Mouse (Mus musculus) fat pad, adult 2 months (tissue): ENCODE data around the gene L1td1.

Experiments
- DNase-seq: peaks from one replicate; pipeline ENCODE4 v3.0.0-alpha.2; 2011; ENCODE audit warnings: low read depth, low spot score; ENCODE audit errors: extremely low read depth

L1td1 gene

DNA sequence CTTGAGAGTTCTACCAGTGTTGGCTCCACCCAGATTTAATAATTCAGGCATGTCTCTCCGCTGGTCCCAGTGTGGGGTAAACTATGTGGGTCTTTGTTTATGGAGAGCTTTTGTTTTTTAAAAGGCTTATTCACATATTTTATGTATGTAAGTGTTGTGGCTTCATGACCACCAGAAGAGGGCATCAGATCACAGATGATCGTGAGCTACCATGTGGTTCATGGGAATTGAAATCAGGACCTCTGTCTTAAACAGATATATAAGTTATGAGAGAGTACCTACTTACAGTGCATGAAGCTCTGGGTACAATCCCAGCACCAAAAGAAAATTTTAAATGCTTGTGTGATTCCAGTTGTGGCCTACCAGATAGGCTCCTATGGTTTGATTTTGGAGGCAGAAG lies 13.2 kb downstream of the L1td1 start:
- DNase-seq = no peak

DNA sequence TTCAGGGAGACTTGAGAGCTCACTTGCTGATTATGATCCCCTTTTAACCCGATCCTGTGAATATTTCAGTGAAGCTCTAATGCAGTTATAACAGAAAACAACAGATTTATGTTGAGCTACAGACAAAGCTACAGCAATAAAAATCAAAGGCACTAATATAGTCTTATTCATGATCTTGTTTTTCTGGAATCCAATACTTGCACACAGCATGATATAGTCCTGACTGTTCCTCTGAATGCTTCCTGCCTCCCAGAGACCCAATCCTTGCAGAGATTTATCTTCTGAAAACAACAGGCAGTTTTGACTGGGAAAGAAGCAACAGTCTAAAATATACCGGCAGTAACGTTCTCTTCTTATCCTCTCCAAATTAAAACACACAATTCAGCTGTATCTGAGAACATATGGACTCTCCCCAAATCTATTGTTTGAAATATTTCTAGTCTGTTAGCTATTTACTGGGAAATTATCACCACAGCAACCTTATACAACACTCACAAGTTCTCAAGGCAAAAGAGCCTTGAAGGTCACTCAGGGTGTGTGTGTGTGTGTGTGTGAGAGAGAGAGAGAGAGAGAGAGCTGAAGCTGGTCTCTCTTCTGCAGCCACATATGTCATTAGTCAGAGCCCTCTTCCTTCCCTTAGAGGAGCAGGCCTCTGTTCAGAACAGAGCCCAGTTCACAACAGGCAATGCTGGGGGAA lies 16.8 kb downstream of the L1td1 start:
- no peak for DNase-seq

DNA sequence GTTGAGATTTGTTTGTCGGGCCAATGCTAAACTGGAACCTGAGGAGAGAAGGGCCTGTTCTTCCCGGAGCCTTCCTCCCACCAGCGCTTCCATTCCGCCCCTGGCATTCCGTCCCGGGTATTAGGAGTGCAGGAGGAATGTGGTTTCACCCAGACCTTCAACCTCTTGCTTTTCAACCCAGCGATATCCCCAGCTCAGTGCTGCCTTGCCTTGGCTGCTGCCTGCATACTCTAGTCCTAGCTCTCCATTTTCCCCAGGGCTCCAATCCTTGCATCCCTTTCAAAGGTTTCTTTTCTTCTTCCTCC lies 17.3 kb downstream of the L1td1 start:
- DNase-seq = no peak

DNA sequence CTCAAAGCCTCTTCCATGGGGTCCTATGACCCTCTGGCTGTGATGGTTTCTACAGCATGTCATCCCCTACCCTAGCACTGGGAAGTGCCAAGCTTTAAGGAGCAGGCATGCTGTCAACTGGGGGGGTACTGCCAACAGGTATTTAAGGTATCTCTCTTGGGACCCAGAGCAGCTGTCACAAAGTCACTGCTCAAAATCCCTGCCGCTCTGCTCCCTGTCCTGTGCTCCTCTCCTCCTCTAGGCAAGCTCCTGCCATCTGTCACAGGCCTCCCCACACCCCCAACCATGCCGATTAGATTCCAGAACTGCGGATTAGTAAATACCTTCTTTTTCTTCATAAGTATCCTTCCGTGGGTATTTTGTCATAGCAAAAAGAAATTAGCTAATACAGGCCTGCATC lies 27.9 kb downstream of the L1td1 start:
- DNase-seq = no peak

DNA sequence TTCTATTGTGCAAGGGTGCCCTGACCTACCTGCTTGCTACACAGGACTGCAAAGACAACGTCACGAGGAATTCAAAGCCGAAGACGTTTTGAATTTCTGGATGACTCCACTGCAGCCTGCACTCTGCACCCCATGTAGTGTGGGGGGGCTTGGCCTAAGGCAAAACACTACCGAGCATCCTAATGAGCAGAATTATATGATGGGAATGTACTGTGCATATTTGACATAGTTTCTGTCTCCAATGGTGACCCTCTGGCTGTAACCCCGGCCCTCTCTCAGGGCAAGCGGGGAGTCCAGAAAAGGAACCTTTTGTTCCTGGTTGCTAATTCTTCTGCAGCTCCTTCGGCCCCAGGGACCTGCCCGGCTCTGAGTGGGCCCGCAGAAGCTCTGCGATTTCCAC lies 29.6 kb downstream of the L1td1 start:
- no peak for DNase-seq

DNA sequence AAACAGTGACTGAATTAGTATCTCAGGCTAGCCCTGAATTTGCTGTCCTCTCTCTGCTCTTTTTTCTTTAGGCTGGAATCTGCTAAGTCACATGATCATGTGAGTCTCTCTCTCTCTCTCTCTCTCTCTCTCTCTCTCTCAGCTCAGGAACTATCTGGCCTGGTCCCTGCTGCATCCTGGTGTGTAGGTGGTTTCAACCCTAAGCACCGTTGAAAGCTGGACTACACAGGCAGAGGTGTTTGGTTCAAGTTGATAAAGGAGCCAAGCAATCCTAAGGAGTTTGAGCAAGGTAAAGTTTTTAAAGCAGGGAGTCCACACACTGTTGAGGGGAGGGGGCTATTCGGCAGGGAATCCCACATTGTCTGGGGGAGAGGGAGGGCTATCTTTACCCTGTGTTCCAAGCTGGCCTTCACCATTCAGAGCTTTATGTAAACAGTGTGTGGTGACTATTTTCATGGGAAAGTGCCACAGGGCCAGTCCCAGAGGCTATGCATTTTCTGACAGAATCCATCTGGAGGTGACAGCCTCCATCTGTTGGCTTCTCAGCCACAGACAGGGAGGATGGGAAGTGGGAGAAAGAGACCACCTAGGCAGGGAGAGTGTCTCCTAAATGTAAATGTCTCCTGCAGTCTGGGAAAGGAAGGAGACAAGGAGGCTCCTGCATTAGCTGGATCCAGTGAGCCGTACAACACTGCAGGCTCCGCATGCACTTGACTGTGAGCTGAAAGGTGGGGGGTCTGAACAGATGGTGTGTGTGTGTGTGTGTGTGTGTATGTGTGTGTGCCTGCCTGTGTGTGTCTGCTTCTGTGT lies 31.7 kb downstream of the L1td1 start:
- DNase-seq = no peak

DNA sequence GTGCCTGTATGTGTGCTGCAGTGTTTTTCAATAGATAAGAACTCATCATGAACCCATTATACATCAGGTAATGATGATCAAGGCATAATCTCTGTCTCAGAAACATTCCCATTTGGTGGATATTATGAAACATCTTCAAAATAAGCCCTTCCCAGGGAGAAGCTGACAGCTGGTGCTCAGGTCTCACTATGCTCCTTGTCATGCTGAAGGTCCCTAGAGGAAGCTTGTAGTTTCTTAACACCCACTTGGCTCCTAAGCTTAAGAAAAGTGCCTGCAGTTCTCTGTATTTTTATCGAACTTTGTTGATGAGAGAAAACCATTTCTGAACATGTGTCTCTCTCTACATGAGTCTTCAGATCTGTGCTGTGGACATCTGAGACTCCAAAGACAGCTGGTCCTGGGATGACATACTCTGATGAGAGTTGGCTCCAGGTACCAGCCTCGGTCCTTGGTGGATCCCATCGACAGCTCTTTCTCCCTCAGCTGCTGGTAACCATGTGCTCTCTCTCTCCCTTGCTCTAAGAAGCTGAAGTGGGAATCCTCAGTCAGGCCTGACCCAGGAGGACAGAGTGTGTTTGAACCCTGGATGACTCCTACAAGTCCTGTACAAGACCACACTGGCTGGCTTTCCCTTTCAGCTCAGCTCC lies 32.5 kb downstream of the L1td1 start:
- DNase-seq = no peak

DNA sequence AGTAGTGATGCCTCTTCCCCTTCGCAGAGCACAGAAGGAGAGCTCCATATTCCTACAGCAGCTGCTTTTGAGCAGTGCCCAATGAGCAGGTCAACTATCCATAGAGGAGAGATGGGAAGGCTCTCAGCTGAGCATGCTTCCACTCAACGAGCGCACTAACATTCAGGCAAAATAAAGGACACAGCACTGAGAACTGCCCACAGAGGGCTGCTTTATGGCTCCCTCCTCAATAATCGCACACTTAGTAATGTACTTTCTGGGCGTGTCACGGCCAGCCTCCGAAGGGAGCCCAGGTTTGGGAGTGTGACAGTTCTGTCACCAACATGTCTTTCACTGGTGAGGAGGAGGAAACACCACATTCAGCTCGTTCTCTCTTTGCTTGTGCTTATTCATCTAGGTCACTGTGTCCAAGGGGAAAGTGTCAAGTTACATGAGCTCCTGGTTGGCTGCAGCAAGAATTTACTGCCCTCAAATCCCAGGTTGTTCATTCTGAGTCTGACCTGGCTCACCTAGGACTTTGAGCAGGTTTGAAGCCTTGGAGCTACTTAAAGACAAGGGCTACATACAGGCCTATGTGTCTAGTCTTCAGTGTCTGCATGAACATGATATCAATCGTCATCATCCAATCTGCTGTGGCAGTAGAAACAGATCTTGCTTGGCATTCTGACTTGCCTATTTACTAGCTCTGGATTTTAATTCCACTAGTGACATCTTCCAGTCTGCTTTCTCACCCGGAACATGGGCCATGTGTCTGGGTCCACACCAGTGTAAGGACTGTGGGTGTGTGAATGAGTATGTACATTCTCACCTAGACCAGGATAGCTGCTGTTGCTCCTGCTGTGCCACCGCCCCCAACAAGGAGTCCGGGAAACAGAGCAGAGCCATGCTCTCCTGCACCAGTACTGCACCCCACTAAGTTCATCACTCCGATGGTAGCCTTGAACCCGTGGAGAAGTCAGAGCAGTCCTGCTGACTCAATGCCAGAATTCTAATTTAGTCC lies 40.9 kb downstream of the L1td1 start:
- no peak for DNase-seq

DNA sequence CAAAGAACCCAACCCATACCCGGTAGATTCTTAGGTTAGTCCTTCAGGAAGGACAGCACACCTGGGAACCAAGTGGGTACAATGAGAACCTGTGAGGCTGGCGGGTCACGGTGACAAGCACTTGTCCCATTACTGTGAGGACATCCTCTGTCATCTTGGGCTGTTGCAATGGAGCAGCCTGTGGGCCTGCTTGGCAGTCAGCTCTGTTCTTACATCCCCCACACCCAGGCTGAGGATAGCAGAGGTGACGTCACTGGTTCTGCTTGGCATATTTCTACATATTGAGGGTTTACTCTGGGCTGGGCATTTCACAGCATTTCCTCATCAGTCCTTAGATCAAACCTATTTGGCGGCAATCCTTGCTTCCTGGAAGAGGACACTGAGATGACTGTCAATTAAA lies 47.3 kb downstream of the L1td1 start:
- DNase-seq = peak; percentile 51

DNA sequence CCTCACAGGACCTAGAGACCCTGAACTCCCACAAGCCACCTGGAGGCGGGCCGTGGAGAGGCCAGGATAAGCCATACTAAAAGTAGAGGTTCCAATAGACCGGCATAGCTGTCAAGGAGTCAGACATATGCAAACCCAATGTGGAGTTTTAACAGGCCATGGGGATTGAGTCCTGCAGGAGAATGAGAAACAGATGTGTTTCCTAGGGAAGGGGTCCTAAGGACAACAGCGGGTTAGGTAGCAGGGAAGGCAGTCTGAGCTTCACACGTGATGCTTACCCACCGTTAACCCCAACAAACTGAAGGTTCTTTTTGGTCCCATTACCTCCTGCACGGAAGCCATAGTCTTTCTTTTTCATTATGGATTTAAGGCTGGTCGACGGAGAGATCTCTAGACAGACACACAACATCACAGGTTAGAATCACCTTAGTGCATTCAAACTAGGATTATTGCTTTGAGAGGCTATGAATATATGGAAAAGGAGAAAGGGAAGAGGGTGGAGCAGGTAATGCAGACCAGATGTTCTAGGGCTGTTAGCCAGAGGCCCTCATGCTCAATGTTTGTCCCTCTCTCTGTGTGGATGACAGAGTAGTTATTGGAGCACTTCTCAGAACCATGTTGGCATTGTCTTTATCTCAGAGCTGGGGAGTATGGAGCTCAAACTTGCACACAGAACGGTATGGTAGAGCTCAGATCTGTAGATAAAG lies 50.3 kb downstream of the L1td1 start:
- DNase-seq = no peak

DNA sequence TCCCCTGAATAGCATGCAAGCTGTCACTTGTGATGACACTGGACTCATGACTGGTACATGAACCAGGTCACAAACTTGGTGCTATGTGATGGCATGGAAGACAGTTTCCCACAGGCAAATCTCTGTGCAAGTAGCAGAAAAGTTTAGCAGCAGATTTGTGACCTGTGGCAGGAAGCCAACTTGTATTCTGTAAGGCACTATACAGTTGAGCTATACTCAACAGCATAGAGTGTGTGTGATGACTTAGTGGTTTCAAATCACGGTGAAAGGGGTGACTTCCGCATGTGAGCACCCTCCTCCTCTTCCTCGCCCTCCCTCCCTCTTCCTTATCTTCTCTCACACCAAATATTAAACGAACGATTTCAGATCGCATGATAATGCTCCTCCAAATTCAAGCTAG lies 50.9 kb downstream of the L1td1 start:
- no peak for DNase-seq

DNA sequence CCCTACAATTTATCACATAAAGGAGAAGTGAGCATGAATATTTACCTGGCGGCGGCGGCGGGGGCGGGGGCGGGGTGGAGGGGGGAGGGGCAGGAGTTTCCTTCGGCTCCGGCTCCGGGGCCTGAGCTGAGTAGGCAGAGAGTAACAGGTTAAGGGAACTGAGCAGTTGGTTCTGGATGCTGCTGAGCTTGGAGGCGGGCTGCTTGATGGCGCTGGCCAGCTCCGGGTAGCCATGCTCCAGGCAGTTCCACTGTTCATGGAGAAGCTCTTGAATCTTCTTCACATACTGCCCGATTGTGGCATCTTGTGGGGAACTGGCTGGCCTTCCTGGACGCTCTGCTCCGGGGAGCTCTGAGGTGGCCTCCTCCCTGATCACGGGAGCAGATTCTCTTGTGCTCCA lies 51.7 kb downstream of the L1td1 start:
- DNase-seq = no peak

DNA sequence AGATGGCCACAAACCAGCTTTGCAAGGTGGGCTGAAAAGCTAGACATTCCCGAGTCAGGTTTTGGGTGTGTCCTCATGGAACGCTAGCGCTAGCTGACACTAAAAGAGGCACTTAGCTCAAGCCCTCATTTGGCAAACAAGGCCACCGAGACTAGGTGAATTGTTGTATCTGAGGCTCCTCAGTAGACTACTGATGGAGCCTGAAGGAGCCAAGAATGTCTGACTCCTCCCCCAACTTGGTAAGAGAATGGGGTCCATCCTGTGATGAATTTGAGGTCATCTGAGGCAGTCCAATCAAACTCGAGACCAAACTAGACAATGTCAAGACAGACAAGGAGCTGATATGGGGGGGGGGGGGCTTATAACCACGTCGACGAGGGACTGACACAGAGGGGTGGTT lies 59.3 kb downstream of the L1td1 start:
- no peak for DNase-seq

DNA sequence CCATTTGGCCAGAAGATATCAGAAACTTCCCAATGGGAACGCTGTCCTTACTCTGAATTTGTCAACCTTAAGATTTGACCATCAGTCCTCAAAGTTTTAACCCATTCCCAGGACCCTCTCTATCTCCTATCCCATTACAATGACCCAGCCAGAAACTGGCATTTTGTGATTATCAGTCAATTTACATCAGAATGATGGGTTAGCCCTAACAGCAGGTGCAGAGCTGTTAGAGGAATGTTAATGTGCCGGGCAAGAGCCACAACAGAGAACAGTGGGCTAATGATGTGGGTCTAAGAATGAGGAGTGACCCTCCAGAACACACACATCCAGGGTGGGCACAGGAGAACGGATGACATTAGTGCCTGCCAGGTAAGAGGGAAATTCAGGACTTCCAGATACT lies 59.7 kb downstream of the L1td1 start:
- DNase-seq = no peak
